Mouse (Mus musculus) kidney, adult 2 months (tissue): ENCODE data around the gene Kank1. TPM values are rescaled to one million over a fixed set of nuclear protein-coding genes. Genes with fewer than 3 reads are reported as not detected.
A peak's percentile ranks its signal among the peaks of the same experiment; 100 is the strongest.

ENCODE experiments used
- DNase-seq: peaks from one replicate; pipeline ENCODE4 v3.0.0; 2021
- H3K27ac ChIP-seq: fragments of 200-500 bp; 2 replicates; pipeline ENCODE4 v1.5.1; 2012; ENCODE audit warnings: low read depth, low read length, control low read depth, inconsistent platforms; ENCODE audit not compliant: insufficient read depth
- H3K27me3 ChIP-seq: fragments of 200-500 bp; replicated peaks from 2 replicates; pipeline ENCODE4 v1.6.1; 2012; ENCODE audit warnings: mild to moderate bottlenecking, moderate library complexity, low read length, inconsistent platforms; ENCODE audit not compliant: control insufficient read depth, insufficient read depth
- H3K36me3 ChIP-seq: fragments of 200-500 bp; 2 replicates; pipeline ENCODE4 v1.6.1; 2012; ENCODE audit warnings: mild to moderate bottlenecking, moderate library complexity, low read length, inconsistent platforms; ENCODE audit not compliant: control insufficient read depth, insufficient read depth
- H3K4me1 ChIP-seq: fragments of 200-500 bp; 2 replicates; pipeline ENCODE4 v1.6.1; 2011; ENCODE audit warnings: low read length; ENCODE audit not compliant: control insufficient read depth, insufficient read depth
- H3K4me3 ChIP-seq: fragments of 200-500 bp; 2 replicates; pipeline ENCODE4 v1.5.1; 2011; ENCODE audit warnings: mild to moderate bottlenecking, low read depth, low read length, control low read depth; ENCODE audit not compliant: insufficient read depth
- CTCF ChIP-seq: fragments of 200-500 bp; conservative IDR thresholded peaks from 2 replicates; pipeline ENCODE4 v1.5.1; 2011; ENCODE audit warnings: low read depth, mild to moderate bottlenecking, control low read depth, low read length, moderate library complexity, mixed read lengths; ENCODE audit not compliant: insufficient read depth, insufficient read length
- POLR2A ChIP-seq: fragments of 200-500 bp; IDR thresholded peaks from one replicate; pipeline ENCODE4 v1.6.1; 2011; ENCODE audit warnings: low read depth, low read length, control low read depth
- WGBS: fragments of 180-500 bp; shearing (Covaris S2); methylation state at CpG from one replicate; pipeline ENCODE4 v1.1.7; 2018; 5-methylcytosine and 5-hydroxymethylcytosine counted together
- polyA plus RNA-seq: library from polyadenylated mRNA; depleted of rRNA; stranded (reverse); fragments of >200 nt; gene quantifications from 2 replicates; pipeline ENCODE4 v1.2.3, GENCODE M21; 2012

Gene Kank1
- polyA plus RNA-seq, 1 experiment = 56.0 TPM

DNA sequence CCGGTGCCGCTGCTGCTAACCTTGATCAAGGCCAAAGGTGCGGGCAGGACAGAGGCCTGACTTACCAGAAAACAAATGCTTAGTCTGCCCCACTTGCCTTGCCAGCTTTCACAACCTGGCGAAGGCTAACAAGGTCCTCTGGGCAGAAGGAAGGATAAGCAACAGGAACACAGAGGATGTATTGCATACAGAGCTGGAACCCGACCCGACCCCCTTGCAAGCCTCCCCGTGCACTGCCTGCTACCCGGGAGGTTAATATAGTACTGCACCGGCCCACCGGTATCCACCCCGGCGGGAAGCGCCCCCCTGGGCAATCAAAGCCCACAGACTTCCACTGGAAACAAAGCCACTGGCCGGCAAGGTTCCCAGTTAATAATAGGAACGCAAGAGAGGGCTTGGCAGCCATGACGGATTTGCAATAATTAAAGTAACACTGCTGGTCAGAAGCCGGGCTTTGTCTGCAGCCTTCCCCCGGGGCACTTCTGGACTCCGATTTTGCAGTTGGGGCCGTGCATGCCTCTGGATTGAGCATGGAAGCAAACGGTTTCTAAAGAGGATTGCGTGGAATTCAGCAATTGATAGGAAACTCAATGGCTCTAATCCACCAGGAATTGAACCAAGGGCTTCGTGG, 28.9 kb upstream of the Kank1 start:
- peak; percentile 67 for DNase-seq
- Histone ChIP-seq H3K27ac (peak overlapping the region; percentile 45; the same call in 1 of the 2 replicates), H3K36me3 (no peaks in the 10 kb centered on the region), H3K4me1 (0 out of 2 replicates have a peak, but pooled peaks cover 2% of the 10 kb centered on the region), H3K27me3 (no peaks in the 10 kb centered on the region), H3K4me3 (no peak overlapping the region)
- 18% methylated on average over 23 of the region's 23 CpGs for WGBS
- TF ChIP-seq CTCF = no peak
- no peak for TF ChIP-seq POLR2A

DNA sequence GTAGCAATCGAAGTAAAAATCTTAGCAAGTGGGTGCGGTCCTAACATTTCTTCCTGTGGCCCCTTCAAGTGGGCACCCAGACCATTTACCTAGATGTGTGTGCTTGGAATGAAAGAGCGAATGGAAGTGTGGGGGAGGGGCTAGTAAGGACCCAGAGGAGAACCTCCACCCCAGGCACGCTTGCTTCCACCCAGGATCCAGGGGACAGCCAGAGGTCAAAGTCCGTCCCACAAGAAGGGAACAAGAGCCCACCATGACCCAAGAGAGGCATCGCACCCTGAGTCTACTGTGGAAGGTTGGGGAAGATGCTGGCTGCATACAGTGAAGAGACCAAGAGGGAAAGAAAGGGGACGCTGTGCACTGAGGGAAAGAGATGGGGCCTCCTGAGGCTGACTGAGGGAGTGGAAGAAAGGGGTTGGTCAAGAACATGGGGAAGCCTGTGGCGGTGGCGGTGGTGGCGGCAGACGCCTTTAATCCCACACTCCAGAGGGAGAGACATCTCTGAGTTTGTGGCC, 28.1 kb upstream of the Kank1 start:
- TF ChIP-seq POLR2A = no peak
- 80% methylated on average over 11 of the region's 11 CpGs for WGBS
- no peak for DNase-seq

DNA sequence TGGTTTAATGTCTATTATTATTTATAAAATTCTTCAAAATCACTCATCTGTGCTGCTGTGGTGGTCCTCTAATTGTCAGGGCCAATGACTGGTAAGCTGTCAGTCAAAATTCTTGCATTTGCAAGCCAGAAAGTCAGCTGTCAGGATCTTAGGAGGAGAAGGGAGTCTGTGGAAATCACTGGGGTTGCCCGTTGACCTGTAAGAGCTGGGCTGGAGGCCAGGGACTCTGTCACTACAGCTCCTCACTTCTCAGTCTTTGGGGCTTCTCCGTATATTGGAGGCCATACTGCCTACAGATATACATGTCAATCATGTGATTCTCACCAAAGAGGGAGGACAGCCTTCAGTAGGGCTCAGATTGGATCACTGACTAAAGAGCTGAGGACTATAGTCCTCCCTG, 16.2 kb upstream of the Kank1 start:
- peaks cover 15% of the 10 kb centered on the region; the same call in 1 of the 2 replicates for H3K4me1 ChIP-seq
- H3K27me3 ChIP-seq = no peaks in the 10 kb centered on the region
- peak overlapping the region; percentile 41; the same call in 1 of the 2 replicates for H3K27ac ChIP-seq
- TF ChIP-seq CTCF (no peak), POLR2A (no peak)
- peak; percentile 87 for DNase-seq
- H3K4me3 ChIP-seq = no peak overlapping the region
- 38% methylated on average over 2 of the region's 2 CpGs for WGBS
- H3K36me3 ChIP-seq = no peaks in the 10 kb centered on the region

More for the DNA sequence above, 28.1 kb upstream of the Kank1 start:
- no peak overlapping the region for H3K27ac ChIP-seq
- no peaks in the 10 kb centered on the region for H3K36me3 ChIP-seq
- H3K4me1 ChIP-seq = no peaks in the 10 kb centered on the region
- H3K27me3 ChIP-seq = no peaks in the 10 kb centered on the region
- no peak overlapping the region for H3K4me3 ChIP-seq

DNA sequence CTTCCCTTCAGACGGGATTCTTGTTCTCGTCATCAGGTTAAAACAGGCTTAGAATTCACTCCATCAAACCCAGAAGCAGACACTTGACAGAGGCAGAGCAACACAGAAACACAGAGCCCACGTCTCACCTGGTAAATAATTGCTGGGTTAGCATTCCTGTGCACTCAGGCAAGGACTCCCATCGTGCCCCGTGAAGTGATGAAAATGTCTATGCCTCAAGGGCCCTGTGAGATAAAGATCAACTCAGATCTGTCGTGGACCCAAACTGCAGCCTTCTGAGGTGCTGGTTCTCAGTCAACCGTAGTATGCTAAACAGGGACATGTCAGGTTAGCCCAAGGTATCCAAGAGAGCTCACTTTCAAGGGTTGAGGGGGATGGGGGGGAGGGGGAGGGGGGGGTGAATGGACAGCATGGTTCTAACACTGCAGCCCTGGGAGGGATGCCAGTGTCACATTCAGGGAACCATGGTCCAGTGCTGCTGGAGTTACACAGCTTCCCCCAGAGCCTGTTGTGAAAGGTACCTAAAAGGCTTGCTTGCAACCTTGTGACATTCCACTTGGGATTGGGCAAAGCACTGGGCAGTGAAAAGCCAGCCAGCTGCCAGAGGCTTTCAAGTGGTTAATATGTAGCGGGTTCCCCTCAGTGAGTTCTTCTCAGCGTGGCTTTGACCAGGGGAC, 14.7 kb upstream of the Kank1 start:
- Histone ChIP-seq H3K4me1 (peaks cover 15% of the 10 kb centered on the region; the same call in 1 of the 2 replicates), H3K27ac (peak overlapping the region; percentile 95), H3K27me3 (no peaks in the 10 kb centered on the region), H3K36me3 (no peaks in the 10 kb centered on the region), H3K4me3 (no peak overlapping the region)
- peak; percentile 93 for DNase-seq
- TF ChIP-seq POLR2A = no peak
- no peak for TF ChIP-seq CTCF
- 27% methylated on average over 9 of the region's 9 CpGs for WGBS

DNA sequence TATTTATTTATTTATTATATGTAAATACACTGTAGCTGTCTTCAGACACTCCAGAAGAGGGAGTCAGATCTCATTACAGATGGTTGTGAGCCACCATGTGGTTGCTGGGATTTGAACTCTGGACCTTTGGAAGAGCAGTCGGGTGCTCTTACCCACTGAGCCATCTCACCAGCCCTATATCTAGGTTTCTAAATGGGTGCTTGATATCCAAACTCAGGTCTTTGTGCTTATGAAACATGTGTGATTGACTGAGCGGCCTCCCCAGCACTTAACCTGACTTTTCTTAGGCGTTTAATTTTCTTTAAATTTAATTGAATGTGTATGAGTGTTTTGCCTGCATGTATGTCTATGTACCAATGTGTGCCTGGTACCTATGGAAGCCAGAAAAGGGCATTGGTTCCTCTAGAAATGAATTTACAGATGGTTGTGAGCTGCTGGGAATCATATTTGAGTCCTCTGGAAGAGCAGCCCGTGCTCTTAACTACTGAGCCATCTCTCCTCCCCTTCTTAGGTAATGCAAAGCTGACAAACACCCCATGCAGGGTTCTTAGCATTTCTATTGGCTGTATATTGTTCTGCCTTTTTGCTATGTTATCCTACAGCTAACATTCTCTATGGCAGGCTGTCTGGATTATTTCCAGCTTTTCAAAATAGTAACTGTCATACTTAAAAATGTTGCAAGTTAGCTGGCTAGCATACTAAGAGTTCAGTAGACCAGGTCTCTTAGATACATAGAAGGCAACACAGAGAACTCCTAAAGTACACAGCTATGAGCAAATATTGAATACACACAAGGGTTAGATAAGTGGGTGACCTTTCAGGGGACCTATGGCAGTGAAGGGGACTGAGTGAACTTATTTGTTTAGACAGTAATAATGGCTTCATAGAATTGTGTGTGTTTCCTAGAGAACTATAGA, 6.5 kb upstream of the Kank1 start:
- TF ChIP-seq CTCF (no peak), POLR2A (no peak)

DNA sequence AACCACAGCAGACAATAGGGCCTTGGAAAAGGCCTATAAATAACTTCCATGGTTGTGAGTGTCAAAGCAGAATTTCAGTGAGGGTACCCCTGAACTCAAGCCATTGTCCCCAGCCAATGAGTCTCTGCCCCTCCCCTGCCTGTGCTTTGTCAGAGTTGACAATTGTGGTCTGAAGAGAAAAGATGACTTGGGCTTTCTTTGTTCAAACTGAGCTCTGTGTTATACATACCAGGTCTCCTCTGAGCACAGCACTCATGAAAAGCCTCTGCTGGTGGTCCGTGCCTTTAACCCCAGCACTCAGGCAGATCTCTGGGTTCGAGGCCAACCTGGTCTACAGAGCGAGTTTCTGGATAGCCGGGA, 5.8 kb upstream of the Kank1 start:
- WGBS = 90% methylated on average over 4 of the region's 4 CpGs
- no peaks in the 10 kb centered on the region for H3K36me3 ChIP-seq
- DNase-seq = no peak
- TF ChIP-seq POLR2A = no peak
- no peak for TF ChIP-seq CTCF
- no peaks in the 10 kb centered on the region for H3K27me3 ChIP-seq
- no peak overlapping the region for H3K4me3 ChIP-seq
- H3K27ac ChIP-seq = no peak overlapping the region
- H3K4me1 ChIP-seq = no peaks in the 10 kb centered on the region

More for the DNA sequence above, 6.5 kb upstream of the Kank1 start:
- no peak overlapping the region for H3K4me3 ChIP-seq
- no peaks in the 10 kb centered on the region for H3K36me3 ChIP-seq
- H3K27me3 ChIP-seq = no peaks in the 10 kb centered on the region
- WGBS = 81% methylated on average over 4 of the region's 4 CpGs
- no peak for DNase-seq
- H3K27ac ChIP-seq = no peak overlapping the region
- no peaks in the 10 kb centered on the region for H3K4me1 ChIP-seq
